Mouse (Mus musculus): ENCODE results near the gene Ptprn.

DNA sequence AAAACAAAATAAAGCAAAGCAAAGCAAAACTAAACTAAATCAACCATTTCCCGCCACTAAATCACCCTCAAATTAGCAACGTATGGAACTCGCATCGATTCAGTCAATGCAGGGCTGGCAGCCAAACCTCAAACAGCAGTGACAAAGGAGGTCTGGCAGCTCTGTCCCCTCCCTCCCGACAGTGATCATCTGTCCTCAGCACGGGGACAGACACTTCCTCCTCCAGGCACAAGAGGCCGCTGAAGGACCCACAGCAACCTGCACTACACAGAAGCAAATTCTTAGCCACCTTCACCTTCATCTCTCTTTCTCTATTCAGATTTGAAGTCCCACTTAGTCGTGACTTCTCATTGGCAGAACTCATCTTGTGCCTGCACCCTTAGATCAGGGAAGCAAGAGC lies 29.7 kb downstream of the Ptprn start:
- TF ChIP-seq CTCF (IDR thresholded peaks at IDR 0.05) (peak; percentile 83), EP300 (IDR thresholded peaks at IDR 0.05) (no peak)
